9 mouse cellular contexts compared by ENCODE assay signal in genomic region chr5:102874605-102875298, GRCm38 (mm10).
DNase-seq lines count a peak whose midpoint lies in the region; ATAC-seq and TF ChIP-seq lines count a peak whose summit lies in the region.
"Had no signal": no experiment of that assay in that cellular context is flagged by ENCODE, and none has a peak within 500 bp of the region (broad histone marks: within the 10 kb centered on the region; RNA-seq: fewer than 3 reads in every experiment).

No protein-coding gene starts in this region.

- H3K4me2 ChIP-seq in intestine, embryonic 15.5 days (replicated peaks): no peak overlapping the region
- peak overlapping the region; percentile 23; the same call in 1 of the 2 replicates for H3K4me2 ChIP-seq in midbrain, embryonic 14.5 days (ENCODE audit: low read length)
- H3K4me2 ChIP-seq: liver, embryonic 15.5 days had no signal

- peak; percentile 85 for TF ChIP-seq CTCF in left cerebral cortex, adult 2 months (IDR thresholded peaks at IDR 0.05)

- peak; percentile 42 for DNase-seq in ovary, postnatal 14 days (ENCODE audit: low spot score)
- DNase-seq in ovary, adult 18-20 months (ENCODE audit: low spot score): no peak
- DNase-seq in cerebellum, postnatal 25 days: peak; percentile 49 to 73
- peak; percentile 35 for DNase-seq in gastrocnemius, postnatal 10 days
- DNase-seq in left cerebral cortex, adult 2 months (ENCODE audit: extremely low spot score in 1 of 2, low spot score in 2 of 2): peak; percentile 55 to 57
- DNase-seq in midbrain, embryonic 14.5 days: peak; percentile 90
- peak; percentile 16 for DNase-seq in thymus, postnatal 4 days

- H3K9me3 ChIP-seq in intestine, embryonic 15.5 days: no peaks in the 10 kb centered on the region
- no peaks in the 10 kb centered on the region for H3K9me3 ChIP-seq in midbrain, embryonic 14.5 days (ENCODE audit: control insufficient read depth, low read length)
- H3K9me3 ChIP-seq: liver, embryonic 15.5 days had no signal

- 42% methylated on average over 11 of the region's 11 CpGs for WGBS in intestine, embryonic 15.5 days
- WGBS in midbrain, embryonic 14.5 days: 46% methylated on average over 11 of the region's 11 CpGs

- peak; percentile 61 for ATAC-seq in intestine, embryonic 15.5 days
- ATAC-seq in midbrain, embryonic 14.5 days (ENCODE audit: low FRiP score, low TSS enrichment): no peak; the same call in 1 of the 2 replicates

- H3K9ac ChIP-seq in intestine, embryonic 15.5 days: no peak overlapping the region
- no peak overlapping the region for H3K9ac ChIP-seq in midbrain, embryonic 14.5 days (replicated peaks; ENCODE audit: low read length)
- H3K9ac ChIP-seq: liver, embryonic 15.5 days had no signal

- H3K36me3 ChIP-seq in intestine, embryonic 15.5 days: no peaks in the 10 kb centered on the region
- no peaks in the 10 kb centered on the region for H3K36me3 ChIP-seq in midbrain, embryonic 14.5 days (ENCODE audit: control insufficient read depth, insufficient read depth, low read length)
- H3K36me3 ChIP-seq: liver, embryonic 15.5 days had no signal

- no peak overlapping the region for H3K4me3 ChIP-seq in intestine, embryonic 15.5 days (replicated peaks)
- peak overlapping the region; percentile 41 for H3K4me3 ChIP-seq in left cerebral cortex, adult 2 months
- H3K4me3 ChIP-seq in midbrain, embryonic 14.5 days (replicated peaks; ENCODE audit: low read depth, low read length): no peak overlapping the region
- H3K4me3 ChIP-seq: liver, embryonic 15.5 days had no signal

- H3K4me1 ChIP-seq in intestine, embryonic 15.5 days (replicated peaks): no peaks in the 10 kb centered on the region
- no peaks in the 10 kb centered on the region for H3K4me1 ChIP-seq in midbrain, embryonic 14.5 days (ENCODE audit: control insufficient read depth, insufficient read depth, low read length)
- H3K4me1 ChIP-seq: liver, embryonic 15.5 days had no signal

- H3K27me3 ChIP-seq in intestine, embryonic 15.5 days (replicated peaks): no peaks in the 10 kb centered on the region
- H3K27me3 ChIP-seq in midbrain, embryonic 14.5 days (ENCODE audit: control insufficient read depth, insufficient read depth, low read length): no peaks in the 10 kb centered on the region
- H3K27me3 ChIP-seq: liver, embryonic 15.5 days had no signal

- intact Hi-C loops in left cerebral cortex, adult 2 months (cut with DNase I): loop anchor here (2.0 kb wide), 3 partner anchors 172 to 726 kb away; no protein-coding TSS in a partner anchor

- no peak overlapping the region for H3K27ac ChIP-seq in intestine, embryonic 15.5 days
- H3K27ac ChIP-seq in left cerebral cortex, adult 2 months: no peak overlapping the region
- H3K27ac ChIP-seq in midbrain, embryonic 14.5 days (replicated peaks; ENCODE audit: low read depth, low read length): no peak overlapping the region
- H3K27ac ChIP-seq: liver, embryonic 15.5 days had no signal
